Mouse (Mus musculus) heart, adult 10 weeks (tissue): Measurements from ENCODE around the gene P4htm. TPM values are rescaled to one million over a fixed set of nuclear protein-coding genes. Genes with fewer than 3 reads are reported as not detected.

Experiments used
- polyA plus RNA-seq: library from polyadenylated mRNA; stranded (reverse); fragments of 350-450 nt; fragmentation: Illumina TruSeq; extraction: RNeasy Lipid Tissue Mini Kit (QIAGEN cat#74804); gene quantifications from one replicate; pipeline ENCODE4 v1.2.3, GENCODE M21; 2014; ENCODE audit warnings: low read depth, low replicate concordance

The P4htm gene
- 17.8 TPM for polyA plus RNA-seq

GRCm38 (mm10) chr9:108596998-108597764 is at the start of gene P4htm:
Gene P4htm (minus strand): TSS chr9:108597667.

GRCm38 (mm10) chr9:108578545-108579343 is 18.7 kb downstream of the P4htm start, which contains the start of gene Wdr6:
Gene Wdr6 (minus strand): TSS chr9:108578739.

DNA sequence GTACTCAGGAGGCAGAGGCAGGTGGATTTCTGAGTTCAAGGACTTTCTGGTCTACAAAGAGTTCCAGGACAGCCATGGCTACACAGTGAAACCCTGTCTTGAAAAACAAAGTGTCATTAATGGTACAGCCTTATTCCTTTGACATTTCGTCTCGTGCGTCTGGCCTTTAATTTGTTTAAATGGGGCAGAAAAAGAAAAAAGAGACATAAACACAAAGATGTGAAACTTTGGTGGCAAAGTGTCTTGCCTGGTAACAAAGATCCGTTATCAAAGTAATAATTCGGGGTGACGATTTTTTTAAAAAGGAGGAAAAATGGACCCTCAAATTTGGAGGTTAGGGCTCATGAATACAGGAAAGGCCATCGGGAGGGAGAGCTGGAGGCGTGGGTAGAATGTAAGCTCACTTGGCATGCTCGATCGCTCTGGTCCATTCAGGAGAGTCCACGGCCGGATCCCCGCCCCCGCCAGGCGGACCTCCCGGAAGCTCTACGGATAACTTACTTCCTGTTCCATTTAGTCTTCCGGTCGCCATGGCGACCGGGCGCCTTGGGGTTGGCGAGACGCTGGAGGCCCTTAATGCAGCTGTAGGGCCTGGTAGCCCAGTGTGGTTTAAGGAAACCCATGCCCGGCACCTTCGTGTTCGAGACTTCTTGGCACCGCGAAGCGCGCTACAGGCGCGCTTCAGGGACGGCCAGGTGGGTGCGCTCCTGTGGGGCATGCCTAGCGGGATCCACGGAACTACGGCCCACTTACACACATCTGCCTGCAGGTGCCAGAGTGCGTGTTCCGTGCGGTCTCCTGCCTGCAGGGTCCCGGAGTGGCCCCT is 27.9 kb downstream of the P4htm start, which contains the start of gene Dalrd3:
TSS of gene Dalrd3 (plus strand) at position 506 of the 826 bp plus-strand sequence.

GRCm38 (mm10) chr9:108566815-108567776 is 30.4 kb downstream of the P4htm start, which contains the start of gene Ndufaf3:
Gene Ndufaf3 (minus strand): TSS chr9:108567434.

GRCm38 (mm10) chr9:108560227-108560841 is 37.1 kb downstream of the P4htm start, which contains the start of gene Impdh2:
Gene Impdh2 (plus strand): TSS chr9:108560286.

Other genes with a start within 250 kb of the P4htm start
- gene Usp4, start 249.8 kb downstream of the P4htm start, polyA plus RNA-seq, result 61.1 TPM
- 0.86 TPM for gene 1700102P08Rik, start 204.9 kb downstream of the P4htm start, polyA plus RNA-seq
- not detected for gene Ccdc36, start 169.2 kb downstream of the P4htm start, polyA plus RNA-seq
- gene BC048562, start 161.2 kb downstream of the P4htm start, polyA plus RNA-seq, result not detected
- gene Ccdc71, start 137.1 kb downstream of the P4htm start, polyA plus RNA-seq, result 13.9 TPM
- 18.2 TPM for gene Klhdc8b, start 136.1 kb downstream of the P4htm start, polyA plus RNA-seq
- gene Lamb2, start 117.9 kb downstream of the P4htm start, polyA plus RNA-seq, result 225 TPM
- 100 TPM for gene Usp19, start 107.1 kb downstream of the P4htm start, polyA plus RNA-seq
- gene Qars, start 90.0 kb downstream of the P4htm start, polyA plus RNA-seq, result 78.2 TPM
- 50.0 TPM for gene Qrich1, start 80.9 kb downstream of the P4htm start, polyA plus RNA-seq
- 66.9 TPM for gene Impdh2, start 37.4 kb downstream of the P4htm start, polyA plus RNA-seq
- gene Ndufaf3, start 30.2 kb downstream of the P4htm start, polyA plus RNA-seq, result 41.2 TPM
- 40.3 TPM for gene Dalrd3, start 27.8 kb downstream of the P4htm start, polyA plus RNA-seq
- 15.6 TPM for gene Wdr6, start 18.9 kb downstream of the P4htm start, polyA plus RNA-seq
- 39.2 TPM for gene Arih2, start 51.7 kb upstream of the P4htm start, polyA plus RNA-seq
- gene Slc25a20, start 64.4 kb upstream of the P4htm start, polyA plus RNA-seq, result 202 TPM
- gene Prkar2a, start 91.6 kb upstream of the P4htm start, polyA plus RNA-seq, result 62.2 TPM
- 22.0 TPM for gene Ip6k2, start 186.1 kb upstream of the P4htm start, polyA plus RNA-seq
- 11.4 TPM for gene Nckipsd, start 210.7 kb upstream of the P4htm start, polyA plus RNA-seq
- not detected for gene Celsr3, start 228.7 kb upstream of the P4htm start, polyA plus RNA-seq